Mouse (Mus musculus) MEL (cell line): ENCODE measurements around the gene Mr1. TPM values are rescaled to one million over a fixed set of nuclear protein-coding genes. Genes with fewer than 3 reads are reported as not detected.

Experiments
- polyA plus RNA-seq, 2 experiments: library from polyadenylated mRNA; stranded (reverse) in 1 of 2; unstranded in 1 of 2; fragments of >175 nt in 1 of 2; fragments of >200 nt in 1 of 2; gene quantifications; 2 replicates each; pipeline versions ENCODE4 v1.2.1 to v1.2.4; 2012; ENCODE audit warnings: low replicate concordance in 2 of 2, low read depth in 1 of 2; ENCODE audit not compliant: insufficient read length in 2 of 2, insufficient read depth in 1 of 2, missing spikeins in 1 of 2
- total RNA-seq: library from RNA; depleted of rRNA; stranded (reverse); fragments of 300-350 nt; gene quantifications from 2 replicates; pipeline ENCODE4 v1.2.3, GENCODE M21; 2012; rRNA removed

Gene Mr1
- total and polyA plus RNA-seq, 3 experiments, result 2.0 to 3.9 TPM; not detected in 1

Other genes with a start within 250 kb of the Mr1 start
- gene Ier5, start 47.2 kb downstream of the Mr1 start, total RNA-seq, result 7.2 and 7.5 TPM in 2 replicates
- gene Ier5, start 47.2 kb downstream of the Mr1 start, polyA plus RNA-seq, result 1 to 10 TPM in 1 of 2 experiments, not detected in 1; 7.4 TPM
- 16.7 and 18.1 TPM in 2 replicates for gene Stx6, start 11.9 kb upstream of the Mr1 start, total RNA-seq
- 10 to 100 TPM in 1 of 2 experiments, not detected in 1; 38.4 TPM for gene Stx6, start 11.9 kb upstream of the Mr1 start, polyA plus RNA-seq
- 0.10 and 0.12 TPM in 2 replicates for gene BC034090, start 97.6 kb upstream of the Mr1 start, total RNA-seq
- gene BC034090, start 97.6 kb upstream of the Mr1 start, polyA plus RNA-seq, result under 1 TPM in 1 of 2 experiments, not detected in 1; 0.28 TPM